Mouse (Mus musculus) right cerebral cortex, postnatal 10 days (tissue): ENCODE data around the gene Mn1.

ENCODE experiments used
- DNase-seq, 2 experiments: peaks; one replicate each; pipeline ENCODE4 v3.0.0; 2021; ENCODE audit warnings: low spot score in 2 of 2

Mn1 gene

DNA sequence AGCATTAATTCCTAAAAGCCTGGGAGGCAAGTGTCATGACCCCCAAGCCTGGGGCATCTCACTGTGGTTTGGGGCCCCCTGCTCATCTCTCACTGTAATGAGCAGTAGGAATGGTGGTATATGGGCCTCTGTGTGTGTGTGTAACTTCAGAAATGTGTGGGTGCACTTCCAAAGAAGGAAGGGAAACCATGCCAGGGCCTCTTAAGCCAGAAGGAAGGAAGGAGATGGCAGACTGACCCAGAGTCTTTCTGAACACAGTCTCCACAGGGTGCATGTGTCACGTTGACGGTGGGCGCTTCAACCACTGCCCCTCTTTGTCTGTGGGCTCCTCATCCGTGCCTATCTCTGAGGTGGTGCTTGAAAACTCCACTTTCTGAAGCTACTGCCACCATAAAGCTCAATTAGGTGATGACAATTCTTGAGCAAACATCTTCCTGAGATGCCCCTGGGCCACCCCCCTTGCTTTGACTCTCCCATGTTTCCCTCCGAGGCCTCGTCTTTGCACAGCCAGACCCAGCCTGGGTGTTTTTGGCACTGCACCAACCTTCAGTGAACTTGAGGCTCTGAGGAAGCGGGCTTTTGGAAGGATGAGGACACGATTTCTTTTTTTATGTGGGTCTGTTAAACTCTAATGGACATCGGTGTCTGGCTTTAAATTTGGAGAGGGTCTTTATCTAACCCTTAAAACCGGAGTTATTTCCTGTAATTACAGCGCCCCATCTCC is 14.0 kb downstream of the Mn1 start:
- DNase-seq: peak in 1 of 2 experiments; percentile 71

DNA sequence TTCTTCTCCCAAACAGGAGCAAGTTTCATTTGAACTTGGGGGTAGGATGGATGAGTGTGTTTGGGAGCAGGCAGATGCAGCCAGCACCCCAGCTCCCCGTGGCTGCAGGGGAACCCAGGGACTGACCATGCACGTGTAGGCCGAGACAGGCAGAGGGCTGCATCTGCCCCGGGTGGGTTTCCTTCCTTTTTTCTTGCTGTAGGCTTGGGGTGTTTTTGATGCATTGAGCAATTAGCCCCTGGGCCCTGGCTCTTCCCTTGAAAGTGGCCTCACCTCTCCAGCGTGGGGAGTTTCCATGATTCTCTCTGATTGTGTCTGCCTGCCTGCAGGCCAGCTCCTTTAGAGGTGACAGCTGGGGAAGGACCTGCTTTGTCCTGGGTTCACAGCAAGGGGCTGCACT is 15.7 kb downstream of the Mn1 start:
- no peak for DNase-seq

DNA sequence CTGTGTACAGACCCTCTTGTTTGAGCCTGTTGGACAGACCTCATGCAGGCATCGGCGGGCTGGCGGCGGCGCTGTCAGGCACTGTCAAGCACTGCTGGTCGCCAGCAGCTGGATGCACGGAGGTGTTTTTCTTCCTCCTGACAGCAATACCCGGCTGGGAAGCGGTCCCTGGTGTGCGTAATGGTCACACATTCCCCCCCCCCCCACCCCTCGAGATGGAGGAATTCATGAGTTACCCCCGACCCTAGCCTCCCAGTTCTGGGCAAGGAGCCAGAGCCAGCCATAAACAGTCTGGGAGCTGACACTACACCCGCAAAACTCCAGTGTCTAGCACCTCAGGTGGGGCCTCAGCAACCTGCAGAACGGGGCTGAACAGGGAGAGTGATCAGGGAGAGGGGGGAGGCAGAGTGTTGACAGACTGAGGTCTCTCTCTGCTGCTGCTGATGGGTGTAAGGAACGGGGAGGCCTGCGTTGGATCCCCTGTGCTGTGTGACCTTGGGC is 17.2 kb downstream of the Mn1 start:
- DNase-seq: peak in 1 of 2 experiments; percentile 61

DNA sequence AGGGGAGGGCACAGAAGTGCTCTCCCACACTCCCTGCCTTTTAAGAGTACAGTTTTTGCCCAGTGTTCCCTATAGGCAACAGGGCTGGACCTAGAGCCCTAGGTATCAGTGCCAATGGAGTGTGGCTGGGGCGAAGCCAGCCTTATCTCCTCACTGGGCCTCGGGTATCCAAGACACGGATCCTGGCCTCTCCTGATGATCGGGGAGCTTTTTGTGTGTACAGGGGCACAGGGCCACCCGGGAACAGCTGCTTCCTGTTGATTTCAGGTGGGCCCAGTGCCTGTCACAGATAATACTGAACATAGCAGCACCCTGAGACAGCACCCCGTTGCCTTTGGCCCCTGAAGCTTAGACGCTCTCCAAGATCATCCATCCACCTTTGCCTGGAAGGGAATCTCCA is 19.1 kb downstream of the Mn1 start:
- no peak for DNase-seq

DNA sequence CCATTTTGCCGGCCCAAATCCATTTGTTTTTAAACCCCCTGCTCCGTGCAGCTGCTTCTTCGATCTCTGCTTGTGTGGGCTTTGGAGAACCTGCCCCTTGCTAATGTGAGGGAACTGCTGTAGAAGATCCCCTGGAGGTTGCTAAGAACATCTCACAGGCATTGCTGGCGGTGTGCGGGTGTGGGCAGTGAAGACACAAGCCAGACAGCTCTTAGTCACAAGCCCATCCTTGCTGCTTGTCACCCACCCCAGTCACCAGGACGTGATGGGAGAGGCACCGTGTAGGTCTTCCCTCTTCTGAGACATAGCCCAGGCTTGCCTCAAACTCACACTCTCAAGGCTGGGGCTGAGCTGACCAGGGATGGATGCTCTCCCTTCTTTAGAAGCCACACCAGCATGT is 20.0 kb downstream of the Mn1 start:
- DNase-seq: no peak

DNA sequence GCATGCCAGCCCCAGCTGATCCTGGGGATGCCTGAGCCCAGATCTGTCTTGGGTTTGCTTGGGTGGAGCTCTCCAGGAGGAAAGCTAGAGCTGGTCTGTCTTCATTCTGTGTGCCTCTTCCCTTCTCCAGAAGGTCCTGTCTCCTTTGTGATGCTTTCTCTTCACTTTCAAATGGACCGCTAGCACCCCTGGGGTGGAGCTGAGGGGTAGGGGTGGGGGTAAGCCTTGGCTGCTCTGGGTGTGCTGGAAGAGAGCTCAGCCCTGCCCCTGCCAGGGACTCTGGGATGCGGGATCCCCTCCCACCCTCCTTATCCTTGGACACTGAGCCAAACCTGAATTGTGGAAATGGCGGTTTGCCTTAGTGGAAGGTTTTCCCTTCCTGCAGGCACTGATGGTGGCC is 21.2 kb downstream of the Mn1 start:
- DNase-seq: no peak

DNA sequence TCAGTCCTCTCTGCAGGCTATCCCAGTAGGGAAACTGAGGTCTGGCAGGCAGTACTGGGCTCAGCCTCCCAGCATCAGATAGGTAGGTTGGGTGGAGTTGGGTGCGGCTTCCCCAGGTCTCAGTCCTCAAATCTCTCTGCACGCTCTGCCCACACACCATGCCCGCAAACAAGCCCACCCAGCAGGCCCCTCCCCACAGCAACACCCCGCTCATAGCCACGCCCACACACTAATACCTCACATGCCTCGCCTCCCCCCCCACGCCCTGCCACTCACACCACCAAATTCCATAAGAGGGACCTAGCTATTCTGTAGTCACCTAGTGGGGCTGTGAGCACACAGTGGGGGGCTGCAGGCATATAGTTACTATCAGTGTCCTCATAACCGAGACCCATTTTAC is 21.7 kb downstream of the Mn1 start:
- DNase-seq: no peak

DNA sequence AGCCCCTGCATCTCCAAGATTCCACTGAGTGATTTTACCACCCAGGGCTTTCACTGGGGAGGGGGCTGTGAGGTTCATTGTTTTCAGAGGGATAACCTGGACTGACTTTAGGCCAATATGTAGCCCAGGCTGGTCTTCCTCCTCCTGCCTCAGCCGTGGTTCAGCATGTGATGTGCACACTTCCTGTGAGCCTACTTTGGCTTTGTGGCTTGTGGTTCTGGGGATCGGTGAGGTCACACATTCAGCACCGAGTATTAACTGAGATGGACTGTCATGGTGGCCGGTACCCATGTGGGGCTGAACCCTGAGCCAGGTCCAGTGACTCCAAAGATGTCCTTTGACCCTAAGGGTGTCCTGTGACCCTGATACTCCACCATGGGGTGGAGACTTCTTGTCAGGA is 23.1 kb downstream of the Mn1 start:
- no peak for DNase-seq

DNA sequence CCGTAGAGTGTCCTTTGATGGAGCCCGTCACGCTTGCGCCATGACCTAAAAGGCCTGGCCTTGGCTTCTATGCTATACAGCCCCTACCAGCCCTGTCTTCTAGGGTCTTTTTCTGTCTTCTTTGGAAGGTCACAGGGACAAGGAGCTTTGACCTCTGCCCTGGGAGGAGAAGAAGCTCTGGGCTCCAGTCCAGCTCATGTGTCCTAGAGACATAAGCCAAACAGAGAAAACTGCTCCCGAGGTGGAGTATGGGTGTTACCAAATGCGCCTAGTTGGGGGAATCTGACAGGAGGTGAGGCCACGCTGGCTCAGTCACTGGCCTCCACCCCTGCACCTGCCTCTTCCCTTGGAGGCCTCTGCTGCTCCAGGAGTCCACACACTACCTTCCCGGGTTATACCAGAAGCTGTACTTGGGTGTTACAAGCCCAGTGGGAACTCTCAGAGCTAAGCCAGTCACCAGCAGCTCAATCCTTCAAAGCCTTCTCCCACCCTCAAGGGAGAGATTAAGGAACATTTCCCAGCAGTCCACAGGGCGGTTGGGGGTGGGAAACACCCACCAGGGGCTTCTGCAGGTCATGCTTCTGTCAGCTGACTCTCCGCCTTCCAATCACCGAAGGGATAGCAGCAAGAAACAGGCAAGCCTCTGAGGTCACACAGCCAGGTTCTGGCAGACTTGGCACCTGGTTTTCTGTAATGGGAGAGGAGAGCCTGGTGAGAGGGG is 25.1 kb downstream of the Mn1 start:
- no peak for DNase-seq

DNA sequence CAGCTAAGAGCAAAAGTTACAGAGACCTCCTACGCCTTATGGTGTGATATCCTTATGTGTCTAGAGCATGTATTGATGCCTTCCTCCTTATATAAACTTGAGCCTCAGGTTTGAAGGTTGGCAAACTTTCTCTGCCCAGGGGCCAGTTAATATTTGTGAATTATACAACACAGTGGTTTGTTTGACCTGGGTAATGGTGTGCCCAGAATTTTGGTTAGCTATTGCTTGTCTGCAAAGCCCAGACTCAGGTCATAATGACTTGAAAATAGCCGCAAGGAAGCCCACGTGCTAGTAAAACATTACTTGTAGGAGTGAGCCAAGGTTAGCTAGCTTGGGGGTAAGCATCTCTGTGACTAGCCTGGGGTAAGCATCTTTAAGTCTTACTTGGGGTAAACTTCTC is 26.5 kb downstream of the Mn1 start:
- DNase-seq: no peak

DNA sequence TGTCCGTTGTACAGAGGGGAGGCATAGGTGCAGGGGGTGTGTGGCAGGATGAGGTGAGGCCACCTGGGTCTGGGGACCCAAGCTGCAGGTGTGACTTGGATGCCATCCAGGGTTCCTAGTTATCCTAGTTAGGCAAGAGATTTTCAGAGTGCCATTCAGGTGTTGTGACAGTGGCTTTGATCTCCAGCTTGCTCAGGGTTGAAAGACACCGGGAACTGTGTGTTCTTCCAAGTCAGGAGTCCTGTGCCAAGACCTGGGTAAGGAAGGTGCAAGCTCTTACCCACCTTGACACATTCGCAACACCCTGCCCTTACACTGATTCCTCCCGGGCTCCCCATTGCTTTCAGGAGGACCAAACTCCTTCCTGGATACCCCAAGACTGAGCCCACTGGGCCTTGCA is 27.2 kb downstream of the Mn1 start:
- DNase-seq: no peak

DNA sequence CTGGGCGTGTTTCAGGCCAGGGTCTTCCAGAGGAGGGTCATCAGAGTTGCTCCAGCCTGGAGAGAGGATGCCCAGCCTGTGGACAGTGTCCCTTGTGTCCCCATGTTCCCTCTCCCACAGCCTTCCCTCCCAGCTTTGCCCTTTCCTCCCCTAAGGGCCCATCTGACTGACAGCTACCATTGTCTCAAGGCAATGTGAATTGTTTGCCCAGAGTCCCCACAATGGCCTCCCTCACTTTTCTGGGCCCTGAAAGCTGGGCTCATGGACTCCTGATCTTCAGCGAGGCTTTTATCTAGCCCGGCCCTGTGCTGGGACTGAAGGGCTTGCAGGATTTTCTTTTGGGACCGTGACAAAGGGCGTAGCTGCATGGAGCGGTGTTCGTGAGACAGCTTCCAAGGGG is 29.5 kb downstream of the Mn1 start:
- DNase-seq: no peak

DNA sequence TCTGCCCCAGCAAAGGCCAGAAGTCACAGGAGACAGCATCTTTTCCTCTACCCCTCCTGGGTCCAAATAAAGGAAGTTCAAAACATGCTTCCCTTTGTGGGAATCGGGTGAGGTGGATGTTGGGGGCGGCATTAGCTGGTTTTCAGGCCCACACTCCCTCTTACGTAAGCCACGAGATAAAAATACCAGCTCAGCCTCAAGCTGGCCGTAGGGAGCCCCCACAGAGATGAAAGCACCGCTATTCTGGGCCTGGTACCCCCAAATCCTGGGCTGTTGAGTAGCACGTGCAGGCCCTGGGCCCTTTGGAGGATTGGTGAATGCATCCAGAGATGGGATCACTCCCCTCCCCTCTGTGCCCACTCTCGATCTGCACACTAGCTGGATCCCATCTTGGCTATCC is 32.5 kb downstream of the Mn1 start:
- no peak for DNase-seq

DNA sequence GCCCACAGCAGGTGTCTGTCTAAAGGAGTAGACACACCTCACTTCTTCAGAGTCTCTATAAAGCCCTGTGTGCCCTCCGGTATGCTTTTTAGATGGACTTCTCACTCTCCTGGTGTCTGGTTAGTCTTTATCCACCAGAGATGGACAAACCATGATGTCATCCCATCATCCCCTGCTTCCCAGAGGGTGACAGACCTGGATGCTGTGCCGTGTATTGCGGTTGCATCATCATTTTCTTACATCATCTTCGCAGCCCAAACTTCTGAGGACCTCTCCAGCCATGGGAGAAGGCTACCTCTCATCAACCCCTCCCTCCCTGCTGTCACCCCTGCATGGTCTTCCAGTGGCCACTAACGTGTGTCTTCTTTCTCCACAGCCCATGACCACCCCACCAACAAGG is 37.1 kb downstream of the Mn1 start:
- DNase-seq: no peak

DNA sequence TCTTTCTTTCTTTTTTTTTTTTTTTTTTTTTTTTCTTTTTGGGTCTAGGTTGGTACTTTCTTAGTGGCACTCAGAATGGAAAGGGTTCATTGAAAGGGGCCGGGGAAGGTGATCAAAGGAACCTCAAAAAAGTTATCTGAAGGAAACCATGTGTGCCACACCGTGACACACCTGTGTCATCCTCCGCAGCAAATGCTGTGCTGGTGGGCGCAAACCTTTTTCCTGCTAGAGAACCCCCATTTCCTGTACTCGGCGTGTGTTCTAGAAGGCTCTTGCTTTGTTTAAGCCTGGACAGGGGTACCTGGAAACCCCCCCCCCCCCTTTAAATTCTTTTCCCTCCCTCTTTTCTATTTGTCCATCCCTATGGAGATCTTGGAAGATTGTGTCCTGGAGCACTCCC is 37.7 kb downstream of the Mn1 start:
- no peak for DNase-seq

DNA sequence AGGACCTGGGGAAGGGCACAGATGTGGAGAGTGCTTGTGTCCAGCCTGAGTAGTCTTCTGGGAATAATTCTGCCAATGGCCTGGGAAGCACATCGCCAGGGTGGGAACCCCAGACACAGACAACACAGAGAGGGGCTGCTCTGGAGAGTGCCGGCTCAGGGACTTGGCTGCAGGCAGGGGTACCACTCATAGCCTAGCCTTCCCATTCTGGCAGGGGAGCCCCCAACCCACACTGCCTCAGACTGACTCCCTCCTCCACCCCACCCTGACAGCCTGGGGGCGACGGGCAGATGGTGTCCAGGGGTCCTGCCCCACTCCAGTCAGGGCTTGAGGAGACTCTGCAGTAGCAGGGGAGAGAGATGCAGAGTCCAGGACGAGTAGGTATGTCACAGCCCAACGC is 41.5 kb downstream of the Mn1 start:
- no peak for DNase-seq

DNA sequence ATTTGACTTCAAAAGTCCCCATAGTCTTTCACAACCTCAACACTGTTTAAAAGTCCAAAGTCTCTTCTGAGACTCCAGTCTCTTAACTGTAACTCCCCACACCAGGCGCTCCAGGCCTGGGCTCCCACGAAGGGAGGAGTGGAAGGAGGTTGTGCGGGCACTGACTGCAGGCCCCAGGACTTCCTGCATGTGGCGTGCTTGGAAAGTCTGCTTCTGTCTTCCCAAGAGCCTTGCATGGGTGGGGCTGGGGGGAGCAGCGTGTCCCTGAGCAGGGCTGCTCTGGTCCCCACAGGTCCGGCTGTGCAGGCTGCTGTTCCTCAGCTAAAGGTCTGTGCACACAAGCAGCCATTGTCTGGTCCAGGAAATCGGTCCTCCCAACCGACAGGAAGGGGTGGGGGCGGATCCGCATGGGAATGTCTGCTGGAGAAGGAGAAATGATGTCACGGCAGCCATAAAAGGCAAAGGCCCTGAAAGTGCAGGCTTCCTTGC is 48.7 kb downstream of the Mn1 start:
- DNase-seq: peak in 1 of 2 experiments; percentile 50

DNA sequence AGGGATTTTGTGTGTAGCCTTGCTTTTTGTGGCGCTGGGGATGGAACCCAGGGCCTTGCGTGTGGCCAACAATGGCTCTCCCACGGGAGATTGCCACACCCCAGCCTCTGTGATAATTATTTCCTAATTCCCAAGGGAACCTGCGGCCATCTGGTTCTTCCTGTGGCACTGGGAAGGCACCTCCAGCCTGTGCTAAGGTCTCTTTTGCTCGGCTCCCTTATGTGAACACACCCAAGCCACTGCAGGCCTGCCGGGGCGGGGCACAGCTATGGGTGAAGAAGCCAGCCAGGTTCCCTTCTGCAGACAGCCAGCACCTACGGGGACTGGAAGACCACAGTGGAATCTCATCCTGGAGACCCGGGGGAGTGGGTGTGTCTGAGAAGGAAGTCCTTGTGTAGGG is 49.3 kb downstream of the Mn1 start:
- no peak for DNase-seq

DNA sequence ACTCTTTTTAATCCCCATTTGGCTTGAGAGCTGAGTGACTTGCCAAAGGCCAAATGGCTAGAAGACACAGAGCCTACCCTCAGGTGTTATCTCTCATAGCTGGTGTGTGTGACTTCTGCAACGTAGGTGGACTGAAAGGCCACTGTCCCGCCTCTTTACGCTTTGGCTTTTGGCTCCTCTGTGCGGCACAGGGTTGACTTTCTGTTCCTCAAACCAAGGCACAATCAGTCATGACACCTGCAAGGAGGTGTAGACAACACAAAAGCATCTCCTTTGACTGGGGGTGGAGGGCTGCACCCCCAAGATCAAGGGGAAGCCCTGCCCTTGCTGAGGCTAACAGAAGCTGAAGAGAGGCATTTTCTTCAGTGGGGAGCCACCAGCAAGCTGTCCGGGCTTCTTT is 50.5 kb downstream of the Mn1 start:
- DNase-seq: no peak

DNA sequence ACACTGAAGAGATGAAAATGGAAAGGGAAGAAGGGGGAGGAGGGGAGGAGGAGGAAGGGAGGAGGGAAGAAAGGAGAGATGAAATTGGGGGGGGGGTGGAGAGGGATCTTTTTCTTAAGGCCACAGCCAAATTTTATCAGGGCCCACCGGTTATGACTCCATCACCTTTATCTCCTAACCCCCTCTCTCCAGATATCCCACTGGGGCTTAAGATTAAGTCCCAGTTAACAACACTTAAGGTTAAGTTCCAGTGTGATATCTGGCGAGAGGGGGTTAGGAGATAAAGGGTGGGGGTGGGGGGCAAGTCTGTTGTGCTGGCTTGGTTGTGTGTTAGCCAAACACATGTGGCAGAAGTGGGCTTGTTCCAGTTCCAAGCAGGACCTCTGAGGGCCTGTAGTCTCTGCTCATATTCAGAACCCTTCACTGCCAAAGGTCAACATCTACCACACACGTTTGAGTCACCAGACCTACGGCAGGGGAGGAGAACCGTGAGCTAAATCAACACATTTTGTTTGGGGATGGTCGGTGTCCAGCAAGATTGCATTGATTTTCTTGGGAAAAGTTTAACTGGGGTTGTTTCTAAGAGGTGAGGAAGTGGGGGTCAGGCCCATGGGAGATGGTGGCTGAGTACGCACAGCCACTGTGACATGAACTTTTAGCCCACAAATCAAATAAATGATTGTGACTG is 52.2 kb downstream of the Mn1 start:
- no peak for DNase-seq

DNA sequence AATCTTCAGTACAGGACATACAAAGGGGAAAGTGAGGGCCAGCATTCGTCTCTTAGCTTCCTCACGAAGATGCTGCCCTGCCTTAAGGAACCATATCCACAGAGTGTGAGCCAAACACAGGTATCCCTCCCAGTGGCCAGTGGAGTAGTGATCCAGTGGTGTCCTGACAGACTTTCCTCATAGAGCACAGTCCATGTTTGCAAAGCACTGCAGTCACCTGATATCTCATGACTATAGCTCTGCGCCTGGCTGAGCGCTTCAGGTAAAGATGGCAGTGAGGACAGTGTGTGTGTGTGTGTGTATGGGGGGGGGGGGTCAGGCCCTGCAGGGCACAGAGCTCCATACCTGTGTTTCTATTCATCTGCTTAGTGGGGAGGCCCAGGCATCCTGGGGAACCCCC is 53.7 kb downstream of the Mn1 start:
- no peak for DNase-seq

DNA sequence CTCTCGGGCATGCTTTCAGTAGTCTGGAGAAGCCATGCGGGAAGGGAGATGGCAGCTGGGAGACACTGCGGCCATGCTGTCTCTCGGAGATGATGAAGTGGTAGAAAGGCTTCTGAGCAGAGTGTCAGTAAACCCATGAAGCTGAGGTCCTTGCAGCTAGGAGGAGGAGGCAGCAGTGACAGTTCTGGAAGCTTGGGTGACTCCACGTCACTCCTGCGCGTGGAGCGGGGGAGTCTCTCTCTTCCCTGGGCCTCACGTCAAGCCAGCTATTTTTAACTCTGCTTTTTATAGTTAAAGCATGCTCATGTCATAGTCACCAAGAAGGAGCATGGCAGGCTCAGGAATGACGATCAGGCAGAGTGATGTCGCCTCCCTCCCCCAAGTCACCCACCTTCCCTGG is 56.3 kb downstream of the Mn1 start:
- DNase-seq: peak; percentile 82 to 91

DNA sequence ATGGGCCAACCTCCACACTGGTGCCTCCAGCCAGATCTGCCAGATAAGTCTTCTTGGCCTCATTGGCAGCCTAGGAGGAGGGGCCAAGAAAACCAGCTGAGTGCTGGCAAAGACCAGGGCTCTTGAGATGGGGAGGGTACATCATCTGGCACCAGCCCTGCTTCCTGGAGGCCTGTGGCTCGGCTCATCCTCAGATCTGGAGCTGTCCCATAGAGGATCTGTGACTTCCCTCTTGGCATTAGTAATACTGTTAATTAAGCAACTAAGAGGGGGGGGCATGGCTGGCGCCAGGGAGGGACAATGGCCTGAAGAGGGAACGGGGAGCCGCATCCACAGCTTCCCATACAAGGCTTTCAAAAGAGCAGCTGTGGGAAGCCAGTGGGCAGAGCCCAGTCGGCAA is 58.6 kb downstream of the Mn1 start:
- peak; percentile 46 to 60 for DNase-seq
